Mouse (Mus musculus) hindbrain, embryonic 13.5 days (tissue): ENCODE data around the gene Tdrd1. TPM values are rescaled to one million over a fixed set of nuclear protein-coding genes. Genes with fewer than 3 reads are reported as not detected.

ENCODE experiments used
- ATAC-seq: fragments of 200-750 bp; cut with Nextera tagmentation; 2 replicates; pipeline ENCODE4 v1.8.0; 2017; ENCODE audit warnings: moderate TSS enrichment; ENCODE audit not compliant: low FRiP score
- H3K27ac ChIP-seq: fragments of 300-500 bp; sonication (generic); 2 replicates; pipeline ENCODE4 v1.5.1; 2015; ENCODE audit warnings: inconsistent platforms, mild to moderate bottlenecking, moderate library complexity
- H3K27me3 ChIP-seq: fragments of 300-500 bp; sonication (generic); 2 replicates; pipeline ENCODE4 v1.6.1; 2015; ENCODE audit warnings: mild to moderate bottlenecking, inconsistent platforms
- H3K36me3 ChIP-seq: fragments of 300-500 bp; sonication (generic); 2 replicates; pipeline ENCODE4 v1.6.1; 2015; ENCODE audit warnings: mild to moderate bottlenecking, inconsistent platforms
- H3K4me1 ChIP-seq: fragments of 300-500 bp; sonication (generic); replicated peaks from 2 replicates; pipeline ENCODE4 v1.6.1; 2015; ENCODE audit warnings: inconsistent platforms
- H3K4me2 ChIP-seq: fragments of 300-500 bp; sonication (generic); 2 replicates; pipeline ENCODE4 v1.6.1; 2015; ENCODE audit warnings: inconsistent platforms, mild to moderate bottlenecking, moderate library complexity
- H3K4me3 ChIP-seq: fragments of 300-500 bp; sonication (generic); 2 replicates; pipeline ENCODE4 v1.5.1; 2015; ENCODE audit warnings: mild to moderate bottlenecking, inconsistent platforms
- H3K9ac ChIP-seq: fragments of 300-500 bp; sonication (generic); 2 replicates; pipeline ENCODE4 v1.6.1; 2015; ENCODE audit warnings: mild to moderate bottlenecking, inconsistent platforms
- H3K9me3 ChIP-seq: fragments of 300-500 bp; sonication (generic); 2 replicates; pipeline ENCODE4 v1.6.1; 2016; ENCODE audit warnings: inconsistent platforms
- WGBS: fragments of 180-500 bp; shearing (Covaris S2); methylation state at CpG from one replicate; pipeline ENCODE4 v1.1.7; 2015; 5-methylcytosine and 5-hydroxymethylcytosine counted together
- polyA plus RNA-seq: library from polyadenylated mRNA; unstranded; fragments of >200 nt; fragmentation: Nextera tagmentation; extraction: Ambion mirVana; gene quantifications from 2 replicates; pipeline ENCODE4 v1.2.1, GENCODE M21; 2015

Tdrd1 gene
- polyA plus RNA-seq, 1 experiment from 2014 or later: 0.77 TPM

DNA sequence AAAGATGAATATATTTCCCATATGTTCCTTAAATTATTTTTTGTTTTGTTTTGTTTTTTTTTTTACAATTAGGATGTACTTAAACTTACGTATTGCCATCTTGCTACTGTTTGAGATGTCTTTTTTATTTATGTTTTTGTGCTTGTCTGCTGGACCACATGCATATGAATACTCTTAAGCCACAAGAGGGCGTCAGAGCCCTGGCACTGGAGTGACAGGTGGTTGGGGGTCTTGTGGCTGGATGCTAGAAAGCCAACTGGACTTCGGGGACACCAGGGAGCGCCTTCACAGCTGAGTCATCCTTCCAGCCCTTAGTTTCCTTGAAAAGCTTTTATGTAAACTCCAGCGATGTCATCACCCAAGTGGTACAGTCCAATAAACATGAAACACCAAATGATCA, 17.2 kb upstream of the Tdrd1 start:
- no peaks in the 10 kb centered on the region for H3K27me3 ChIP-seq
- no peaks in the 10 kb centered on the region for H3K9me3 ChIP-seq
- no peak overlapping the region for H3K4me3 ChIP-seq
- WGBS: 62% methylated on average over 5 of the region's 5 CpGs
- H3K4me2 ChIP-seq: no peak overlapping the region
- no peak overlapping the region for H3K9ac ChIP-seq
- ATAC-seq: no peak
- H3K4me1 ChIP-seq: 0 out of 2 replicates have a peak, but pooled peaks cover 3% of the 10 kb centered on the region
- H3K27ac ChIP-seq: no peak overlapping the region
- peaks cover 45% of the 10 kb centered on the region for H3K36me3 ChIP-seq

DNA sequence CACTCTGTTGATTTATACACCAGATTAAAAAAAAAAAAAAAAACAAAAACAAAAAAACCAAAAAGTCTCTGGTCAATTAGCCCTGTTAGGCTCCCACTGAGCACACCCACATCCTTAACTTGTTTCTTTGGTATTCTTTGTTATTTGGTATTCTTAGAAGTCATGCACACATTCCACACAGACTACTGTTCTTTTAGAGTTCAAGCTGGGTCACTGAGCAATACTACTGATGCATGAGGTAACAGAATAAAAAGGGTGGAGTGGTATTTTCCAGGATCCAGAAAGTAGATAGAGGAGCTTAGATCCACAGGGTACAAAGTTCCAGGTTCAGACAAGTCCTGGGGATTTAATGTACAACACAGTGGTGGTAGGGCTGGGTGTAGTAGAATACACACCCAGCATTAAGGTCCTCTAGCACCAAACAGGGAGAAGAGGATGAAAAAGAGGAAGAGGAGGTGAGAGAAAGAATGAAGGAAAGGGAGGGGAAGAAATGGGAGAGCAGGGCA, 15.3 kb upstream of the Tdrd1 start:
- H3K27me3 ChIP-seq: no peaks in the 10 kb centered on the region
- no peak overlapping the region for H3K4me3 ChIP-seq
- no peaks in the 10 kb centered on the region for H3K9me3 ChIP-seq
- no peak overlapping the region for H3K9ac ChIP-seq
- H3K27ac ChIP-seq: no peak overlapping the region
- H3K4me1 ChIP-seq: peaks cover 4% of the 10 kb centered on the region; the same call in 1 of the 2 replicates
- no peak overlapping the region for H3K4me2 ChIP-seq
- no peak for ATAC-seq
- H3K36me3 ChIP-seq: peaks cover 33% of the 10 kb centered on the region

- no peak overlapping the region for H3K4me2 ChIP-seq
- no peaks in the 10 kb centered on the region for H3K27me3 ChIP-seq
- H3K9me3 ChIP-seq: no peaks in the 10 kb centered on the region
- ATAC-seq: no peak
- H3K4me3 ChIP-seq: no peak overlapping the region
- WGBS: 45% methylated on average over 9 of the region's 9 CpGs
- H3K27ac ChIP-seq: no peak overlapping the region
- H3K9ac ChIP-seq: no peak overlapping the region
- peaks cover 13% of the 10 kb centered on the region for H3K4me1 ChIP-seq
- peaks cover 28% of the 10 kb centered on the region for H3K36me3 ChIP-seq
Observed at GRCm38 (mm10) chr19:56811590-56811989, 14.4 kb upstream of the Tdrd1 start.

- WGBS: 93% methylated on average over 4 of the region's 4 CpGs
- Histone ChIP-seq H3K9me3 (no peaks in the 10 kb centered on the region), H3K27me3 (no peaks in the 10 kb centered on the region), H3K36me3 (peaks cover 13% of the 10 kb centered on the region), H3K4me2 (no peak overlapping the region), H3K27ac (no peak overlapping the region), H3K4me1 (peaks cover 30% of the 10 kb centered on the region), H3K9ac (no peak overlapping the region), H3K4me3 (no peak overlapping the region)
- no peak for ATAC-seq
Observed at GRCm38 (mm10) chr19:56813360-56813759, 12.6 kb upstream of the Tdrd1 start.

- WGBS: 48% methylated on average over 14 of the region's 14 CpGs
- H3K4me2 ChIP-seq: no peak overlapping the region
- H3K4me3 ChIP-seq: no peak overlapping the region
- H3K9ac ChIP-seq: 0 out of 2 replicates have a peak overlapping the region, but pooled peaks have one; percentile 16
- H3K27me3 ChIP-seq: no peaks in the 10 kb centered on the region
- peaks cover 8% of the 10 kb centered on the region; the same call in 1 of the 2 replicates for H3K36me3 ChIP-seq
- no peak for ATAC-seq
- H3K27ac ChIP-seq: no peak overlapping the region
- H3K9me3 ChIP-seq: no peaks in the 10 kb centered on the region
- peaks cover 56% of the 10 kb centered on the region for H3K4me1 ChIP-seq
Observed at GRCm38 (mm10) chr19:56817851-56818526, 8.0 kb upstream of the Tdrd1 start.

DNA sequence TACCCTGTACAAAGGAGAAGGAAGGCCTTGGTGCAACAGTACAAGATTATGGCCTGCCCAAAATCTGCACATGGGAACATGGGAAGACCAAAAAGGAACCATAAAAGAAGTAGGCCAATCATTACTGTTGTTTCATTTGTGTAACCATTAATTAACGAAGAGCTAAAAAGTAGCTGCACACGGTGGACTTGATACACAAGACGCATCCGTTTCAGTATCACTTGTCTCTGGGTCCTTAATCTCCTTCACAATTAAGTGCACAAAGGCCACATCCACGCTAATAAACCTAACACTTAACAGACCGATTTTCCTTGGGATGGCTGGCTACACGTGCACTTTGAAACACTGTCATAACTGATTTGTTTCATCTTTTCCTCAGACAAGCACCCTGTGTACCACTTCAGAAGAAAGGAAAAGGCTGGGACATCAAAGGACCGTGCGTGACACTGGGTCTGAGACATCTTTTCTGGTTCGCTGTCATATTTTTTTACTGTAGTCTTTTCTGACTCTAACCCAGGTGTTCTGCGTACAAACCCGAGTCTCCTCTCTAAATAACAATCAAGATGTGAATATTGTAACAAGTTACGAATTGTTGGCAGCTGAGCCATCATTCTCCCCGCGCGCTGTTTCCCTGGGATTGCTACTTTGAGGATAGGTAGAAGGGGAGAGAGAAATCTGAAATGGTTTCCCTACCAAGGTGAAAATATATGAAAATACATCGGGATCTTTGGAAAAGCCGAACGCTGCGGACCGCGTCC, 4.8 kb upstream of the Tdrd1 start:
- Histone ChIP-seq H3K4me2 (peak overlapping the region; percentile 80), H3K36me3 (no peaks in the 10 kb centered on the region), H3K4me3 (peak overlapping the region; percentile 94), H3K9me3 (no peaks in the 10 kb centered on the region), H3K27me3 (peaks cover 10% of the 10 kb centered on the region; the same call in 1 of the 2 replicates), H3K27ac (peak overlapping the region; percentile 92), H3K9ac (peak overlapping the region; percentile 97), H3K4me1 (peaks cover 52% of the 10 kb centered on the region)
- 8% methylated on average over 22 of the region's 22 CpGs for WGBS
- ATAC-seq: no peak

DNA sequence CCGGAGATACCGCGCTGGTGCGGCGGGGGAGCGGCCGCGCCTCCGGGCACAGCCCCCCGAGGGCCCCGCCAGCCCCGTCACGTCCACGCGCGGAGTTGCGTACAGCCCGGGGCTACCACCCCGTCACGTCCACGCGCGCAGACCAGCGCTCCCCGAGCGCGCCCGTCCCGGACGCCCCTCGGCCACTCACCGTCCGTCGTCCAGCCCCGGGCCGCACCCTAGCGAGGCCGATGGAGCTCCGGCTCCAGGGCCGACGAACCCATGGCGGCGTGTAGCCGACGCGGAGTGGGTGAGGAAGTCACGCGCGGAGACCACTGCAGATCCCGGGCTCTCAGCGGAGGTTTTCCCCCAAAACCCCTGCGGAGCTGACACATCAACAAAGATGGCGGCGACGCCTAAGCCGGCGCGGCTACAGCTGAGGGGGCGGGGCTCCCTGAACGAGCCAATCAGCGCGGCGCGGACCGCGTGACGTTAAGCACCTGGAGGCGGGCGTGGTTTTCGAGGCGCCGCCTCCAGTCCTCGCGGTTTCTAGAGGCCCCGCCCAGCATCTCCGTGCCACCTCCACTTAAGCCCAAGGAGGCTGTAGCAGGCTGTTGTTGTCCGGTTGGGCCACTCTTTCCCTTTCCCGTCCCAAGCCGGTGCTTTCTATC, 4.1 kb upstream of the Tdrd1 start, which contains the start of gene Ccdc186:
Ccdc186 (minus strand) TSS at position 393 of the 650 bp plus-strand sequence.
- no peaks in the 10 kb centered on the region for H3K36me3 ChIP-seq
- peak within 1 kb of the TSS; percentile 94 for H3K4me3 ChIP-seq
- under 1% methylated on average over 77 of the region's 79 CpGs for WGBS
- peak within 1 kb of the TSS; percentile 92 for H3K27ac ChIP-seq
- H3K9me3 ChIP-seq: no peaks in the 10 kb centered on the region
- H3K9ac ChIP-seq: peak within 1 kb of the TSS; percentile 97
- H3K27me3 ChIP-seq: peaks cover 10% of the 10 kb centered on the region; the same call in 1 of the 2 replicates
- ATAC-seq: peak; percentile 98
- peak within 1 kb of the TSS; percentile 80 for H3K4me2 ChIP-seq
- H3K4me1 ChIP-seq: peaks cover 45% of the 10 kb centered on the region

DNA sequence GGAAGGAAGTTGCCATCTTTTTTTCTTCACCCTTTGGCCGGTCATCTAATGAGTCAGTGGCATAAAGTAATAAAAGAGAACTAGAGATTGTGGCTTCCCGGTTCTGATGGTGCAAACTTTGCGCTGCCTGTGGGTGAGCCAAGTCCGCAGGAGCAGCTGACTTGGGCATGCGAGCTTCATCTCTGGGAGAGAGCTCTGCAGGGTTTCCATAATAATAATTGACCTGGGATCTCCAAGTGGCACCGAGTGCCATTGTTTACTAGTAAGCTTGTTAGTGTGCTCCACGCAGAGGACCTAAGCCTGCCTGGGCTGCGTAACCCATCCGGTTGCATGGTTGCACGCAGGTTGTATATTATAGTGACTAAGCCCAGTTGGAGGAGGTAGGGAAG, 3.6 kb upstream of the Tdrd1 start:
- no peaks in the 10 kb centered on the region for H3K9me3 ChIP-seq
- H3K27ac ChIP-seq: peak overlapping the region; percentile 92; the same call in 1 of the 2 replicates
- H3K4me3 ChIP-seq: peak overlapping the region; percentile 94
- ATAC-seq: peak; percentile 47
- peaks cover 10% of the 10 kb centered on the region; the same call in 1 of the 2 replicates for H3K27me3 ChIP-seq
- peak overlapping the region; percentile 54; the same call in 1 of the 2 replicates for H3K9ac ChIP-seq
- peaks cover 39% of the 10 kb centered on the region for H3K4me1 ChIP-seq
- 23% methylated on average over 10 of the region's 10 CpGs for WGBS
- H3K4me2 ChIP-seq: peak overlapping the region; percentile 80
- no peaks in the 10 kb centered on the region for H3K36me3 ChIP-seq

GRCm38 (mm10) chr19:56828305-56828704, 2.3 kb downstream of the Tdrd1 start:
- Histone ChIP-seq H3K36me3 (no peaks in the 10 kb centered on the region), H3K27ac (no peak overlapping the region), H3K4me2 (no peak overlapping the region), H3K27me3 (peaks cover 13% of the 10 kb centered on the region; the same call in 1 of the 2 replicates), H3K4me3 (no peak overlapping the region), H3K9me3 (no peaks in the 10 kb centered on the region), H3K4me1 (peaks cover 3% of the 10 kb centered on the region), H3K9ac (no peak overlapping the region)
- ATAC-seq: no peak
- 81% methylated on average over 11 of the region's 11 CpGs for WGBS

DNA sequence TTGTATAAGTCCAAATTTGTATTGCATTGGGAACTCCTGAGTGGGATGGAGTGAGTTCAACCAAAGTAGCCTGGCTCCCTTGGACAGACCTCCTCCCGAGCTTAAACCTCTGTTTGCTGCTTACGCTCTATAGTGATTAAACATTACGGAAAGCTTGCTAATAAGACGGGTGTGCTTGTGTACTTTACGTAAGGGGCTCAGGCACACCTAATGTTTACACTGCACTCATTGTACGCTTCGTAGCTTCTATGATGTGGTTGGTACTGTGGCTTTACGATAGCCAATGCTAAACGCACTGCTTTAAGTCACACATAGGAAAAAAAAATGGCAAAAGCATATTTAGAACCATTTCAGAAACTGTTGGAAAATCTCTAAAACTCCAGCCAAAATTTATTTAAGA, 3.3 kb downstream of the Tdrd1 start:
- ATAC-seq: no peak
- Histone ChIP-seq H3K4me2 (no peak overlapping the region), H3K36me3 (no peaks in the 10 kb centered on the region), H3K4me1 (peaks cover 3% of the 10 kb centered on the region), H3K27me3 (0 out of 2 replicates have a peak, but pooled peaks cover 11% of the 10 kb centered on the region), H3K4me3 (no peak overlapping the region), H3K9me3 (no peaks in the 10 kb centered on the region), H3K9ac (no peak overlapping the region), H3K27ac (no peak overlapping the region)
- WGBS: 94% methylated on average over 9 of the region's 9 CpGs

GRCm38 (mm10) chr19:56830163-56830562, 4.2 kb downstream of the Tdrd1 start:
- H3K4me3 ChIP-seq: no peak overlapping the region

GRCm38 (mm10) chr19:56835340-56835739, 9.3 kb downstream of the Tdrd1 start:
- H3K9me3 ChIP-seq: no peaks in the 10 kb centered on the region
- no peak for ATAC-seq
- H3K27ac ChIP-seq: peak overlapping the region; percentile 48; the same call in 1 of the 2 replicates
- no peak overlapping the region for H3K9ac ChIP-seq
- no peak overlapping the region for H3K4me2 ChIP-seq
- H3K27me3 ChIP-seq: 0 out of 2 replicates have a peak, but pooled peaks cover 4% of the 10 kb centered on the region
- H3K4me1 ChIP-seq: peaks cover 28% of the 10 kb centered on the region
- WGBS: 41% methylated on average over 9 of the region's 9 CpGs
- no peak overlapping the region for H3K4me3 ChIP-seq
- no peaks in the 10 kb centered on the region for H3K36me3 ChIP-seq

More at GRCm38 (mm10) chr19:56830163-56830562, 4.2 kb downstream of the Tdrd1 start:
- Histone ChIP-seq H3K9ac (no peak overlapping the region), H3K36me3 (no peaks in the 10 kb centered on the region), H3K4me2 (no peak overlapping the region), H3K9me3 (no peaks in the 10 kb centered on the region), H3K27me3 (0 out of 2 replicates have a peak, but pooled peaks cover 8% of the 10 kb centered on the region), H3K4me1 (peaks cover 3% of the 10 kb centered on the region), H3K27ac (no peak overlapping the region)
- 90% methylated on average over 4 of the region's 4 CpGs for WGBS
- ATAC-seq: no peak
